Mouse (Mus musculus) liver, postnatal 0 days (tissue): ENCODE data around the gene Aff3. TPM values are rescaled to one million over a fixed set of nuclear protein-coding genes. Genes with fewer than 3 reads are reported as not detected.

Experiments used
- ATAC-seq: fragments of 200-750 bp; cut with Nextera tagmentation; 2 replicates; pipeline ENCODE4 v1.8.0; 2017; ENCODE audit warnings: mild to moderate bottlenecking, moderate library complexity
- DNase-seq: peaks from one replicate; pipeline ENCODE4 v3.0.0-alpha.2; 2016
- H3K27ac ChIP-seq: fragments of 300-500 bp; sonication (generic); 2 replicates; pipeline ENCODE4 v1.5.1; 2014; ENCODE audit warnings: antibody characterized with exemption, moderate library complexity, mild to moderate bottlenecking, low read depth
- H3K27me3 ChIP-seq: fragments of 300-500 bp; sonication (generic); 2 replicates; pipeline ENCODE4 v1.6.1; 2014; ENCODE audit warnings: low read length, control low read depth, mixed read lengths; ENCODE audit not compliant: insufficient read depth
- H3K36me3 ChIP-seq: fragments of 300-500 bp; sonication (generic); replicated peaks from 2 replicates; pipeline ENCODE4 v1.6.1; 2014; ENCODE audit warnings: mild to moderate bottlenecking, control low read depth, low read length, moderate library complexity, mixed read lengths; ENCODE audit not compliant: insufficient read depth
- H3K4me1 ChIP-seq: fragments of 300-500 bp; sonication (generic); 2 replicates; pipeline ENCODE4 v1.6.1; 2014; ENCODE audit warnings: antibody characterized with exemption, mild to moderate bottlenecking, control low read depth; ENCODE audit not compliant: insufficient read depth
- H3K4me2 ChIP-seq: fragments of 300-500 bp; sonication (generic); 2 replicates; pipeline ENCODE4 v1.6.1; 2014; ENCODE audit warnings: low read depth, mild to moderate bottlenecking, low read length, moderate library complexity, mixed read lengths
- H3K4me3 ChIP-seq: fragments of 300-500 bp; sonication (generic); 2 replicates; pipeline ENCODE4 v1.5.1; 2014; ENCODE audit warnings: low read depth, low read length
- H3K9ac ChIP-seq: fragments of 300-500 bp; sonication (generic); replicated peaks from 2 replicates; pipeline ENCODE4 v1.6.1; 2014; ENCODE audit warnings: mild to moderate bottlenecking, moderate library complexity
- H3K9me3 ChIP-seq: fragments of 300-500 bp; sonication (generic); 2 replicates; pipeline ENCODE4 v1.6.1; 2016; ENCODE audit warnings: mild to moderate bottlenecking, control low read depth, low read length, mixed read lengths
- CTCF ChIP-seq: sonication (generic); IDR thresholded peaks from 2 replicates; pipeline ENCODE4 v1.5.1; 2016; ENCODE audit warnings: antibody characterized with exemption, low read depth
- EP300 ChIP-seq: IDR thresholded peaks from 2 replicates; pipeline ENCODE4 v1.6.1; 2016; ENCODE audit warnings: antibody characterized with exemption, low read depth, mild to moderate bottlenecking
- WGBS: fragments of 180-500 bp; shearing (Covaris S2); extraction: QIAGEN DNeasy Blood & Tissue Kit; methylation state at CpG from one replicate; pipeline ENCODE4 v1.1.7; 2014; ENCODE audit not compliant: insufficient replicate concordance; 5-methylcytosine and 5-hydroxymethylcytosine counted together
- polyA plus RNA-seq: library from polyadenylated mRNA; unstranded; fragments of >200 nt; fragmentation: Nextera tagmentation; extraction: Ambion mirVana; gene quantifications from 2 replicates; pipeline ENCODE4 v1.2.1, GENCODE M21; 2015

Aff3 gene
- polyA plus RNA-seq, 1 experiment from 2014 or later, result 1.1 TPM

DNA sequence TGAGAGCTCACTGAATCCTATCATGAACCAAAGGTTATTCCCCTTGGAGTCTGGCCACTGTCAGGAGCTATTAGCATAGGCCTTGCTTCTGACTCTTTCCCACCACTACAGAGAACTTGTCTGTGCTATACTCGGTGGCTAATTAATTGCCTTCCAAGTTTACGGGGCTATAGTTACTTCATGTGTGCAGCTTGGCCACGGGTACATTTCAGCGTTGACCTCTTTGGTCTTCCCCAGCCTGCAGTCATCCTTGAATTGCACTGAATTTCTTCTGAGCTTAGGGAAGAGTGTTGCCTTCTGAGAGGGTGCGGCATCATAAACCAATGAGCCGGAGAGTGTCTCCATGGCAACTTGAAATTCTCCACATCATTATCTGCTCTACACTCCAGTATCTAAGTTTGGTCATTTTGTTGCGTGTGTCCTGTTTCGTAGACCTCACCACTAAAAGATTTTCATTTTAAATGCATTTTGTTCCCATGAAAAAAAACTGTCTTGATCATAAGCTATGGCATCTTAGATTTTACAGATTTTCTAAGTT is 467.5 kb downstream of the Aff3 start:
- H3K9ac ChIP-seq, result no peak overlapping the region
- H3K27ac ChIP-seq, result no peak overlapping the region
- no peaks in the 10 kb centered on the region for H3K9me3 ChIP-seq
- 80% methylated on average over 8 of the region's 8 CpGs for WGBS
- no peak overlapping the region for H3K4me2 ChIP-seq
- DNase-seq, result no peak
- ATAC-seq, result no peak
- no peak overlapping the region for H3K4me3 ChIP-seq
- H3K36me3 ChIP-seq, result no peaks in the 10 kb centered on the region
- no peaks in the 10 kb centered on the region for H3K27me3 ChIP-seq
- TF ChIP-seq CTCF, result no peak
- no peak for TF ChIP-seq EP300
- H3K4me1 ChIP-seq, result no peaks in the 10 kb centered on the region

DNA sequence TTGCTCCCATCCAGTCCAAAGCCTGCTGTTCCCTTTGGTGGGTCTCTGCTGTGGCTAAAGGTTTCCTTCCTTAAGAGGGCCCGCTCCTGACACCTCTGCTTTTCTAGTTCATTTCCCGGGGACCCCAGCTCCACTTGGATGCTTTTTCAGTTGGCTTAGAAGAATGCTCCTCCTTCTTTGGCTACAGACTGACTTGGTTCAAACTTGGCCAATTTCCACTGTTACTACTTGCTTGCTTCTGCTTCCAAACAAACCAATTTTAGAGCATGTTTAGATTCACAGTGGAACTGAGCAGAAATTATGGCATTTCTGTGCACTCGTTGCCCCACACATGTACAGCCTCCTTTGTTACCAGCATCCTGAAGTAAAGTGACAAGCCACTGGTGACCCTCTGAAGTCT is 469.0 kb downstream of the Aff3 start:
- no peak for ATAC-seq

DNA sequence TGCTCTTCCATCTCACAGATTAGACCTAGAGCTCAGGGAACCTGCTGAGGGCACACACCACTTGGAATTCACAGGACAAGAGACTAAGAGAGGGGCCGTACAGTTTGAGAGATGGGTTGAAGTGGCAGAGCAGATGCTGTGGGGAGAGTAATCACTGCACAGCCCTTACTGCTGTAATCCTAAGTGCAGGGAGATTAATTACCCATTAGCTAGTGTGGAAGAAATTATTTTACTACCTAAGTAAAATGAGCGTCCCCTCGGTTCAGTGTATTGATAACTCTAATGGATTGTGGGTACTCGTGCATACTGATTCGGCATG is 478.6 kb downstream of the Aff3 start:
- TF ChIP-seq CTCF, result no peak
- TF ChIP-seq EP300, result no peak
- 86% methylated on average over 5 of the region's 5 CpGs for WGBS
- Histone ChIP-seq H3K4me1 (no peaks in the 10 kb centered on the region), H3K4me3 (no peak overlapping the region), H3K36me3 (no peaks in the 10 kb centered on the region), H3K9ac (no peak overlapping the region), H3K27me3 (no peaks in the 10 kb centered on the region), H3K4me2 (no peak overlapping the region), H3K27ac (no peak overlapping the region), H3K9me3 (no peaks in the 10 kb centered on the region)
- DNase-seq, result no peak
- ATAC-seq, result no peak

More for the DNA sequence above, 469.0 kb downstream of the Aff3 start:
- Histone ChIP-seq H3K27me3 (no peaks in the 10 kb centered on the region), H3K4me1 (no peaks in the 10 kb centered on the region), H3K36me3 (no peaks in the 10 kb centered on the region), H3K9me3 (no peaks in the 10 kb centered on the region), H3K9ac (no peak overlapping the region), H3K27ac (no peak overlapping the region), H3K4me2 (no peak overlapping the region), H3K4me3 (no peak overlapping the region)
- DNase-seq, result no peak
- 73% methylated on average over 3 of the region's 3 CpGs for WGBS
- no peak for TF ChIP-seq CTCF
- no peak for TF ChIP-seq EP300

DNA sequence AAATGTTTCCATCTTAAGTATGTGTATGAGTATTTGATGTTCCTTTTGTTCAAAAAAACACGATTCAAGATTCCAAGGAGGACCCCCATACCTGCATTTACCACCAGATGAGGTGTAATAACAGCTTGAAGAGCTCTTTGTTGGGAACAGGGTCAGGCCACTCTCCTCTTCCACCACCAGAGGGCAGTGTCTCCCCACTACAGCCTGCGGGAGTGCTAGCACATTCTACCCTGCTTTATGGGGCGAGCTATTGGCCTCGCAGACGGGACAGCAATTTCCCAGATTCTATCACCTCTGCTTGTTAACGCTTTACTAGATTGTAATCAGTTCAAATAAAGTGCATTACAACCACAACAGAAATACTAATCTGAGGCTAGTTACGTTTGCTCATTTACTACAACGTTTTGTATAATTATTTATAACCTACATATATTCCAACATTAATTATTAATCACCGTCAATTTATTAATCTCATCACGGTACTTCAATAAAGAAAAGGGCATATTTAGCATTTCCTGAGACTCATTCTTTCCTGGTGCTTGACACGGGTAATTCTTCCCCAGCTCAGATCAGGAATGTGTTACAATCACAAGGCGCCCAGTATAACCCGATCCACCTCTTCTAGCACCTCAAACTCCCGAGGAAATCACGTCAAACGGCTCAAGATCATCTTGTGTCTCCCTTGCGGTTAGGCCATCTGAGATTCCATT is 479.1 kb downstream of the Aff3 start:
- Histone ChIP-seq H3K9ac (no peak overlapping the region), H3K4me2 (no peak overlapping the region), H3K27me3 (no peaks in the 10 kb centered on the region), H3K9me3 (no peaks in the 10 kb centered on the region), H3K4me3 (no peak overlapping the region), H3K4me1 (no peaks in the 10 kb centered on the region), H3K27ac (no peak overlapping the region), H3K36me3 (no peaks in the 10 kb centered on the region)
- ATAC-seq (peak; percentile 55; the same call in 1 of the 2 replicates), DNase-seq (peak; percentile 81)
- 52% methylated on average over 17 of the region's 17 CpGs for WGBS
- TF ChIP-seq EP300, result no peak
- TF ChIP-seq CTCF, result peak; percentile 98

DNA sequence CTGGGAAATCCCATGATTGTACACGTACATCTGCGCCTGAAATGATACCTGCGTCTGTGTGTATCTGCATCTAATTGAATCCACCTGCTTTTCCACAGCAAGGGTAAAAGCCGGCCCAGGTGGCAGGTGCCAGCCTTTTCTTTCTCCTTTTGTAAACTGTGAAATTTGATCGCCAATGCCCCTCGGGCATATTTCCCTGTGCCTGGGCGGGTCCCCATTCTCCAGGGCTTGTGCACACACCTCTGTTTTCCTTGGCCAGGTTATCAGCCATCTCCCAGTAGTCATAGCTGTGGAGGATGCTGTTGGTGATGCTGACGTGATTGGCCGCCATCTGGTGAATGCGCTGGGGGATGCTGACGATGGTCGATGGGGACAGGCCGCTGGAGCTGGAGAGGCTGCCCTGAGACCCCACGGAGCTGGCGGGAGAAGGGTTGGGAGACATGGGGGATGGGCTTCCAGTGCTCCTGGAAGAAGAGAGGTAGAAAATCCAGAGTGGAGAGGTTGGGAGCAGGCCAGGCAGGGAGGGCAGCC is 483.7 kb downstream of the Aff3 start:
- H3K4me2 ChIP-seq, result no peak overlapping the region
- TF ChIP-seq CTCF (no peak), EP300 (no peak)
- WGBS, result 77% methylated on average over 15 of the region's 15 CpGs
- no peak for DNase-seq
- H3K9me3 ChIP-seq, result no peaks in the 10 kb centered on the region
- H3K4me1 ChIP-seq, result no peaks in the 10 kb centered on the region
- ATAC-seq, result no peak
- no peaks in the 10 kb centered on the region for H3K27me3 ChIP-seq
- H3K4me3 ChIP-seq, result no peak overlapping the region
- no peaks in the 10 kb centered on the region for H3K36me3 ChIP-seq
- no peak overlapping the region for H3K27ac ChIP-seq
- H3K9ac ChIP-seq, result no peak overlapping the region

DNA sequence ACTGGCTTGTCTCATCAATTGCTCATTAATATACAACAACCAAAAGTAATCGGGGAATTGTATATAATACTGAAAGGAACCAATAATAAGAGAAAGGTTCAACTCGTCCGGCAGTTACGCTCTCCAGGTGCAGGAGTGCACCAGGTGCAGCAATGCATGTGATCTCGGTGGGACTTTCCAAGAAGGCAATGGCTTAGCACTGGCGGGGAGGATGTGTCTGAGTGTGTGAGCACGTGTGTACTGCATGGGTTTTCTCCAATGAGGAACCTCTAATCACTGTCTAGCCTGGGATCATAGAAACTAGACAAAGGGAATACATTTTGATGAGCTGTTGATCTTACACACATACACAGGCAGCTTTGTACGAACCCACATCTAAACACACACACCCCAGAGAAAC is 485.8 kb downstream of the Aff3 start:
- Histone ChIP-seq H3K36me3 (no peaks in the 10 kb centered on the region), H3K27ac (no peak overlapping the region), H3K4me2 (no peak overlapping the region), H3K9ac (no peak overlapping the region), H3K4me1 (no peaks in the 10 kb centered on the region), H3K27me3 (no peaks in the 10 kb centered on the region), H3K4me3 (no peak overlapping the region), H3K9me3 (no peaks in the 10 kb centered on the region)
- TF ChIP-seq EP300 (no peak), CTCF (no peak)
- ATAC-seq (no peak), DNase-seq (no peak)
- WGBS, result 85% methylated on average over 8 of the region's 8 CpGs

DNA sequence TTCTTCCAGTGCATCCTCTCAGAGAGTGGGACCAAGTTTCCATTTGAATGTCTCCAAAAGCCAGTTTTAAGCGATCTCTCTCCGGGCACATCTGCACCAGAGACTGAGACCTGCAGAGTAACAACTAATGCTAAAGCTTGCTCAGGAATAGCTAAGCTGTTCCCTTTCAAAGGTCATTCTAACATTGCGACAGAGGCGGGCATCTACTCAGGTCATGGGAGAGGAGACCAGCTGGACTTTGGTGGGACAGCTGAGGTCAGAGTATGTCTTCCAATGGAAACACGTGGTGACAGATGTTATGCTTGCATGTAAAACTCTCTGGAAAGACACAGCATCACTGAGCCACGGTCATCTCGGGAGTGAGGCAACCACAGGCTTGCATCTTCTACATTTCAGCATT is 488.7 kb downstream of the Aff3 start:
- Histone ChIP-seq H3K9me3 (no peaks in the 10 kb centered on the region), H3K36me3 (no peaks in the 10 kb centered on the region), H3K4me1 (no peaks in the 10 kb centered on the region), H3K4me2 (no peak overlapping the region), H3K27me3 (no peaks in the 10 kb centered on the region), H3K9ac (no peak overlapping the region), H3K4me3 (no peak overlapping the region), H3K27ac (no peak overlapping the region)
- WGBS, result 60% methylated on average over 7 of the region's 7 CpGs
- ATAC-seq, result peak; percentile 99
- peak; percentile 59 for DNase-seq
- no peak for TF ChIP-seq CTCF
- TF ChIP-seq EP300, result no peak
